Mouse (Mus musculus): ENCODE measurements around the gene Megf11.

Gene Megf11

GRCm38 (mm10) chr9:64528061-64528460 lies 142.6 kb downstream of the Megf11 start:
- DNase-seq = no peak

- DNase-seq = peak in 1 of 2 experiments; percentile 24
Observed at GRCm38 (mm10) chr9:64528595-64528994, 143.2 kb downstream of the Megf11 start.

- DNase-seq = no peak
Observed at GRCm38 (mm10) chr9:64531935-64532334, 146.5 kb downstream of the Megf11 start.

GRCm38 (mm10) chr9:64532711-64533242 lies 147.4 kb downstream of the Megf11 start:
- no peak for DNase-seq

GRCm38 (mm10) chr9:64533488-64534119 lies 148.2 kb downstream of the Megf11 start:
- peak; percentile 34 to 45 for DNase-seq

- no peak for DNase-seq
Observed at GRCm38 (mm10) chr9:64534313-64534712, 148.9 kb downstream of the Megf11 start.

GRCm38 (mm10) chr9:64534856-64535539 lies 149.6 kb downstream of the Megf11 start:
- no peak for DNase-seq

GRCm38 (mm10) chr9:64537821-64538220 lies 152.4 kb downstream of the Megf11 start:
- no peak for DNase-seq

- no peak for DNase-seq
Observed at GRCm38 (mm10) chr9:64542246-64542645, 156.8 kb downstream of the Megf11 start.

GRCm38 (mm10) chr9:64543125-64543524 lies 157.7 kb downstream of the Megf11 start:
- no peak for DNase-seq

- DNase-seq = no peak
Observed at GRCm38 (mm10) chr9:64546344-64546991, 161.0 kb downstream of the Megf11 start.

GRCm38 (mm10) chr9:64548332-64548731 lies 162.9 kb downstream of the Megf11 start:
- no peak for DNase-seq

GRCm38 (mm10) chr9:64551307-64551706 lies 165.9 kb downstream of the Megf11 start:
- DNase-seq = no peak

- no peak for DNase-seq
Observed at GRCm38 (mm10) chr9:64552046-64552445, 166.6 kb downstream of the Megf11 start.

GRCm38 (mm10) chr9:64553441-64553840 lies 168.0 kb downstream of the Megf11 start:
- DNase-seq = no peak

- peak; percentile 59 to 67 for DNase-seq
Observed at GRCm38 (mm10) chr9:64555620-64556019, 170.2 kb downstream of the Megf11 start.

GRCm38 (mm10) chr9:64557110-64557745 lies 171.8 kb downstream of the Megf11 start:
- peak in 1 of 2 experiments; percentile 37 for DNase-seq

GRCm38 (mm10) chr9:64557846-64558530 lies 172.6 kb downstream of the Megf11 start:
- DNase-seq = peak; percentile 94

- DNase-seq = no peak
Observed at GRCm38 (mm10) chr9:64564315-64564767, 178.9 kb downstream of the Megf11 start.

- no peak for DNase-seq
Observed at GRCm38 (mm10) chr9:64565915-64566314, 180.5 kb downstream of the Megf11 start.

- DNase-seq = no peak
Observed at GRCm38 (mm10) chr9:64566376-64566775, 180.9 kb downstream of the Megf11 start.

- DNase-seq = no peak
Observed at GRCm38 (mm10) chr9:64567482-64567881, 182.1 kb downstream of the Megf11 start.

Data from cerebellum, postnatal 36 days (tissue).